Mouse (Mus musculus) 3T3-L1 (cell line): ENCODE data around the gene Il9r.
"Not testable (repeated sequence)": the region's sequence is repeated elsewhere in the genome, so short reads cannot be mapped to it uniquely, and the experiment has no call there.

Experiments used
- DNase-seq: peaks from one replicate; pipeline ENCODE4 v3.0.0-alpha.2; 2015; ENCODE audit warnings: low read depth, low spot score

Gene Il9r

GRCm38 (mm10) chr11:32226124-32226871 is 26.2 kb upstream of the Il9r start, which contains the start of gene Mpg:
Mpg (plus strand) TSS chr11:32226505.
- DNase-seq: peak; percentile 83

GRCm38 (mm10) chr11:32225222-32226104 is 25.4 kb upstream of the Il9r start:
- DNase-seq: peak; percentile 89

- peak; percentile 97 for DNase-seq
Measured at GRCm38 (mm10) chr11:32224468-32225139, 24.5 kb upstream of the Il9r start.

- DNase-seq: peak; percentile 56
Measured at GRCm38 (mm10) chr11:32223297-32223967, 23.4 kb upstream of the Il9r start.

- DNase-seq: peak; percentile 54
Measured at GRCm38 (mm10) chr11:32222570-32223194, 22.6 kb upstream of the Il9r start.

- DNase-seq: peak; percentile 47
Measured at GRCm38 (mm10) chr11:32221951-32222409, 21.9 kb upstream of the Il9r start, which contains the start of gene Rhbdf1. Rhbdf1 (minus strand) TSS chr11:32222300.

- DNase-seq: peak; percentile 86
Measured at GRCm38 (mm10) chr11:32221225-32221950, 21.3 kb upstream of the Il9r start.

GRCm38 (mm10) chr11:32220607-32221224 is 20.6 kb upstream of the Il9r start:
- peak; percentile 58 for DNase-seq

- DNase-seq: no peak
Measured at GRCm38 (mm10) chr11:32219287-32219686, 19.2 kb upstream of the Il9r start.

GRCm38 (mm10) chr11:32218501-32219050 is 18.5 kb upstream of the Il9r start:
- DNase-seq: peak; percentile 61

- peak; percentile 82 for DNase-seq
Measured at GRCm38 (mm10) chr11:32216851-32217250, 16.8 kb upstream of the Il9r start.

- DNase-seq: no peak
Measured at GRCm38 (mm10) chr11:32215372-32216162, 15.5 kb upstream of the Il9r start.

GRCm38 (mm10) chr11:32210623-32211022 is 10.5 kb upstream of the Il9r start:
- no peak for DNase-seq

- DNase-seq: peak; percentile 99
Measured at GRCm38 (mm10) chr11:32205058-32205873, 5.2 kb upstream of the Il9r start, which contains the start of gene Snrnp25. Snrnp25 (plus strand) TSS chr11:32205415.

GRCm38 (mm10) chr11:32201922-32202685 is 2.0 kb upstream of the Il9r start:
- DNase-seq: no peak

GRCm38 (mm10) chr11:32200992-32201391 is 913 bp upstream of the Il9r start:
- not testable (repeated sequence) for DNase-seq

- DNase-seq: no peak
Measured at GRCm38 (mm10) chr11:32199230-32199629, 849 bp downstream of the Il9r start.
